Mouse (Mus musculus) stomach, postnatal 0 days (tissue): ENCODE results near the gene Gstt1.

Experiments used
- CTCF ChIP-seq: IDR thresholded peaks from 2 replicates; pipeline ENCODE4 v1.5.1; 2016; ENCODE audit warnings: antibody characterized with exemption, low read depth, mild to moderate bottlenecking, moderate library complexity
- EP300 ChIP-seq: optimal IDR thresholded peaks from 2 replicates; pipeline ENCODE3; 2016; ENCODE audit warnings: antibody characterized with exemption

GRCm38 (mm10) chr10:75837248-75837759 lies 38.9 kb upstream of the Gstt1 start, which contains the start of gene Gstt2:
- TF ChIP-seq EP300 (no peak), CTCF (peak; percentile 71)
